Mouse (Mus musculus) lung, postnatal 0 days (tissue): ENCODE measurements at regions not wholly inside any gene's neighbourhood (a gene's known extent, or its start where the extent isn't known, plus 50 kb on each side); places are given as distances from the start of the nearest gene placed in this dataset.

Experiments
- CTCF ChIP-seq: IDR thresholded peaks from 2 replicates; pipeline ENCODE4 v1.5.1; 2016; ENCODE audit warnings: antibody characterized with exemption, mild to moderate bottlenecking
- EP300 ChIP-seq: IDR thresholded peaks from 2 replicates; pipeline ENCODE4 v1.6.1; 2016; ENCODE audit warnings: antibody characterized with exemption, mild to moderate bottlenecking, control low read depth

- TF ChIP-seq CTCF = no peak
- TF ChIP-seq EP300 = no peak
Observed at GRCm38 (mm10) chr13:44158364-44158763, 373.8 kb downstream of the Cd83 start.
